Mouse (Mus musculus) heart, adult 2 months (tissue): ENCODE results near the gene Bdkrb1.

ENCODE experiments used
- CTCF ChIP-seq: fragments of 200-600 bp; IDR thresholded peaks from 2 replicates; pipeline ENCODE4 v1.8.1; 2022; ENCODE audit warnings: antibody characterized with exemption, mild to moderate bottlenecking, moderate library complexity
- EP300 ChIP-seq: fragments of 200-500 bp; IDR thresholded peaks from 2 replicates; pipeline ENCODE4 v1.6.1; 2011; ENCODE audit warnings: low read depth, low read length, control low read depth; ENCODE audit not compliant: insufficient read depth

DNA sequence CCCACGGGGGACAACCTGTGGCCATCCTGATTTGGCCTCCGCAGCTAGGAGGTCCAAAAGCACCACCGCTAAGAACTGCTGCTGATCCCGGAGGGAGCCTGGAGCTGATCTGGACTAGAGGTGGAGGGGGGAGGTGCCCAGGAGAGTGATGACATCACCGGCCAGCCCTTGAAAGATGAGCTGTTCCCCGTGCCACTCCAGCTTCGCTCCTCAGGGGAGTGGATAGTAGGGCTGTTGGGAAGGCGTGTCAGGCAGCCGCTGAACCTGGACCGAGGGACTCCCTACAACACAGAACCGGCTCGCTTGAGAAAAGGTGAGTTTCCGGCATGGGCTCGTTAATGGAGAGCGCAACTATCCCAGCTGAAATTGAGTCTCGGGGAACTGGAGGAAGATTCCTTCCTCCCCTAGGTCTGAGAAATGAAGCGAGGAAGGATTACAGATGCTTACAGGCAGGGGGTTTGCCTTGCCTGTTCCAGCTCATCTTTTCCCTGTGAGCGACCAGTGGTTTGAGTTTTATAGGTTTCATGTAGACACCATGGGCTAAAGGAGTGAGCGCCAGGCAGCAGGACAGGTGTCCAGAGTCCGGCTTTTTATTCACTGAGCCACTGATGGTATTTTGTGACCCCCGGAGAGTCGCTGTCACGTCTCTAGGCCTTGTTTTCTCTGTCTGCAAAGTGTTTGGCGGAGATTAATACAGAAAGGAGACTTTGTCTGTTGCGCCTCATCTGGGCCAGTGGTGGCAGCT, 39.8 kb upstream of the Bdkrb1 start, which contains the start of gene Bdkrb2:
- TF ChIP-seq CTCF, result no peak
- no peak for TF ChIP-seq EP300
